Mouse (Mus musculus): Measurements from ENCODE around the gene Tmem131. TPM values are rescaled to one million over a fixed set of nuclear protein-coding genes. Genes with fewer than 3 reads are reported as not detected.
"Not testable (repeated sequence)": the region's sequence is repeated elsewhere in the genome, so short reads cannot be mapped to it uniquely, and the experiment has no call there.

Tmem131 gene
- polyA plus RNA-seq, 1 experiment from 2014 or later: 13.3 TPM

DNA sequence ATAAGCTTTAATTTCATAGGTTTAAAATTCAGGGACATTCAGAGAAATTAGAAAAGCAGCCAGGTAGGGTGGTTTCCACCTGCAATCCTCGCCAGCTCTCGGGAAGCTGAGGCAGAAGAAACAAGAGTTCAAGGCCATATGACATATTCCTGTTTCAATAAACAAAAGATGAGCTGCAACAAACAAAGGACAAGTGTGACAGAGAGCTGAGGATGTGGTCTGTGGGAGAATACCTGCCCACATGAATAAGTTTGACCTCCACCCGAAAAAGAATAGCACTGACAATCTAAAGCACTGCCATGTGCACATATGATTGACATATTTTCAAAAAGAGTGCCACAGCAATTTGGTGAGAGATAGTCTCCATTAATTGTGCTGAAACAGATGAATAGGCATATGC lies 31.9 kb downstream of the Tmem131 start:
- no peaks in the 10 kb centered on the region for H3K9me3 ChIP-seq
- no peak for ATAC-seq (ENCODE audit: insufficient number of reproducible peaks, low FRiP score, low TSS enrichment, low read depth)
- H3K4me1 ChIP-seq: peaks cover 10% of the 10 kb centered on the region
- H3K9ac ChIP-seq: no peak overlapping the region
- no peak overlapping the region for H3K4me2 ChIP-seq
- H3K27ac ChIP-seq: no peak overlapping the region
- WGBS: 87% methylated on average over 3 of the region's 3 CpGs
- H3K4me3 ChIP-seq: no peak overlapping the region
- 0 out of 2 replicates have a peak, but pooled peaks cover 4% of the 10 kb centered on the region for H3K36me3 ChIP-seq
- no peaks in the 10 kb centered on the region for H3K27me3 ChIP-seq

- no peak overlapping the region for H3K9ac ChIP-seq
- H3K9me3 ChIP-seq: no peaks in the 10 kb centered on the region
- no peak overlapping the region for H3K4me2 ChIP-seq
- H3K27me3 ChIP-seq: no peaks in the 10 kb centered on the region
- WGBS: 71% methylated on average over 5 of the region's 5 CpGs
- H3K4me1 ChIP-seq: peaks cover 7% of the 10 kb centered on the region
- no peak overlapping the region for H3K4me3 ChIP-seq
- 0 out of 2 replicates have a peak, but pooled peaks cover 4% of the 10 kb centered on the region for H3K36me3 ChIP-seq
- no peak overlapping the region for H3K27ac ChIP-seq
- no peak for ATAC-seq (ENCODE audit: insufficient number of reproducible peaks, low FRiP score, low TSS enrichment, low read depth)
Observed at GRCm38 (mm10) chr1:36910397-36910796, 33.1 kb downstream of the Tmem131 start.

- not testable (repeated sequence) for H3K36me3 ChIP-seq; H3K4me2 ChIP-seq; H3K4me3 ChIP-seq; H3K9ac ChIP-seq; H3K27me3 ChIP-seq; ATAC-seq (ENCODE audit: insufficient number of reproducible peaks, low FRiP score, low TSS enrichment, low read depth); H3K4me1 ChIP-seq; H3K9me3 ChIP-seq; H3K27ac ChIP-seq
- 73% methylated on average over 7 of the region's 7 CpGs for WGBS
Observed at GRCm38 (mm10) chr1:36909965-36910364, 33.5 kb downstream of the Tmem131 start.

- no peaks in the 10 kb centered on the region for H3K9me3 ChIP-seq
- WGBS: 86% methylated on average over 3 of the region's 3 CpGs
- ATAC-seq (ENCODE audit: insufficient number of reproducible peaks, low FRiP score, low TSS enrichment, low read depth): no peak
Observed at GRCm38 (mm10) chr1:36905216-36905615, 38.2 kb downstream of the Tmem131 start.

DNA sequence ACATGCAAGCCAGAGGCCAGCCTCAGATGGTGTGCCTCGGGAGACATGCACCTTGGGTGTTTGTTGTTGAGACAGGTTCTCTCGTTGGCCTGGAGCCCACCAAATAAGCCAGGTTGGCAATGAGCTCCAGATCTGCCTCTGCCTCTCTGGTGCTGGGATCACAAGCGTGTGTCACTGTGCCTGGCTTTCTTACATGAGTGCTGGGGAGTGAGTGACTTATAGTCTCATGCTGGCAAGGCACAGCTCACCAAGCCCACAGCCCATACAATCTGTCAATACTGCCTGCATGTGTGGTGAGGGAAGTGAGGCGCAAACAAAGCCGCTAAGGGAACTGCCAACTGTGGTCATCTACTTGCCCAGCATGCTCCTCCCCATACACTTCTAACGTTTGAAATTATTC lies 39.0 kb downstream of the Tmem131 start:
- Histone ChIP-seq H3K9me3 (no peaks in the 10 kb centered on the region), H3K4me1 (peaks cover 6% of the 10 kb centered on the region; the same call in 1 of the 2 replicates), H3K9ac (no peak overlapping the region), H3K27me3 (no peaks in the 10 kb centered on the region), H3K27ac (peak overlapping the region; percentile 50; the same call in 1 of the 2 replicates), H3K4me3 (no peak overlapping the region), H3K4me2 (no peak overlapping the region), H3K36me3 (0 out of 2 replicates have a peak, but pooled peaks cover 4% of the 10 kb centered on the region)
- WGBS: 56% methylated on average over 6 of the region's 6 CpGs
- ATAC-seq (ENCODE audit: insufficient number of reproducible peaks, low FRiP score, low TSS enrichment, low read depth): no peak

More at GRCm38 (mm10) chr1:36905216-36905615, 38.2 kb downstream of the Tmem131 start:
- Histone ChIP-seq H3K4me1 (peaks cover 6% of the 10 kb centered on the region; the same call in 1 of the 2 replicates), H3K27ac (no peak overlapping the region), H3K36me3 (0 out of 2 replicates have a peak, but pooled peaks cover 4% of the 10 kb centered on the region), H3K4me2 (no peak overlapping the region), H3K27me3 (no peaks in the 10 kb centered on the region), H3K9ac (no peak overlapping the region), H3K4me3 (no peak overlapping the region)

- peaks cover 6% of the 10 kb centered on the region; the same call in 1 of the 2 replicates for H3K4me1 ChIP-seq
- H3K36me3 ChIP-seq: 0 out of 2 replicates have a peak, but pooled peaks cover 4% of the 10 kb centered on the region
- no peaks in the 10 kb centered on the region for H3K27me3 ChIP-seq
- no peak overlapping the region for H3K4me2 ChIP-seq
- WGBS: 45% methylated on average over 3 of the region's 3 CpGs
- no peak for ATAC-seq (ENCODE audit: insufficient number of reproducible peaks, low FRiP score, low TSS enrichment, low read depth)
- H3K9ac ChIP-seq: no peak overlapping the region
- H3K27ac ChIP-seq: no peak overlapping the region
- H3K9me3 ChIP-seq: no peaks in the 10 kb centered on the region
- H3K4me3 ChIP-seq: no peak overlapping the region
Observed at GRCm38 (mm10) chr1:36904084-36904451, 39.4 kb downstream of the Tmem131 start.

DNA sequence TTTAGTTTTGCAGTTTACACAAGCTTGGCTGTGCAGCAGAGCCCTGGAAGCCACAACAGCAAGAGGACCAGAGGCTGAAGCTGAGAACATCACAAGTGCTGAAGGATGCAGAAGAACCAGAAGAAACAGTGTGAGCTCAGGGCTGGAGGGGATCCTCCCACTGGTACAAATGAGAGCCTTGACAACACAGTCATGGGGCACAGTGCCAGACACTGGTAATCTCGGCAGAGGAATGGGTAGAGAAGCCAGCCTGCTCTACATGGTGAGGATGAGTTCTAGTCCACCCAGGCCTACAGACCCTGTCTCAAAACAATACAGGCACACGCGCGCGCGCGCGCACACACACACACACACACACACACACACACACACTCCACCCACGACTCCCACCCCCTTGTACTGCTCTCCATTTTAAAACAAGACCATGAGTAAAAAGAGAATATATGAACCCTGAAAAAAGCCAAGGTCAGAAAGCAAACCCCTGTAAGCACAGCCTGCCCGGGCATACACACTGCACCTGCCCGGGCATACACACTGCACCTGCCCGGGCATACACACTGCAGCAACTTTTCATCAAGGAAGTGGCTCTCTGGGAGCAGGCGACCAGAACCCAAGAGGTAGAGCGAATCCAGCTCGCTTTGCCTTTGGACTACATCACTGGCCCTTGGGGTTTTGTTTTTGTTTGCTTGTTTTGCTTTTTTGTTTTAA lies 39.9 kb downstream of the Tmem131 start:
- Histone ChIP-seq H3K27ac (no peak overlapping the region), H3K36me3 (0 out of 2 replicates have a peak, but pooled peaks cover 4% of the 10 kb centered on the region), H3K27me3 (no peaks in the 10 kb centered on the region), H3K4me2 (no peak overlapping the region), H3K9me3 (no peaks in the 10 kb centered on the region), H3K4me3 (no peak overlapping the region), H3K4me1 (peaks cover 6% of the 10 kb centered on the region; the same call in 1 of the 2 replicates), H3K9ac (no peak overlapping the region)
- ATAC-seq (ENCODE audit: insufficient number of reproducible peaks, low FRiP score, low TSS enrichment, low read depth): no peak
- 94% methylated on average over 15 of the region's 15 CpGs for WGBS

GRCm38 (mm10) chr1:36902533-36903315 lies 40.7 kb downstream of the Tmem131 start:
- H3K4me1 ChIP-seq: peaks cover 6% of the 10 kb centered on the region; the same call in 1 of the 2 replicates
- no peak overlapping the region for H3K4me3 ChIP-seq
- no peak overlapping the region for H3K27ac ChIP-seq
- 84% methylated on average over 11 of the region's 11 CpGs for WGBS
- no peak overlapping the region for H3K4me2 ChIP-seq
- H3K9ac ChIP-seq: no peak overlapping the region
- no peaks in the 10 kb centered on the region for H3K9me3 ChIP-seq
- H3K36me3 ChIP-seq: 0 out of 2 replicates have a peak, but pooled peaks cover 4% of the 10 kb centered on the region
- no peak for ATAC-seq (ENCODE audit: insufficient number of reproducible peaks, low FRiP score, low TSS enrichment, low read depth)
- no peaks in the 10 kb centered on the region for H3K27me3 ChIP-seq

GRCm38 (mm10) chr1:36899622-36900021 lies 43.8 kb downstream of the Tmem131 start:
- H3K27me3 ChIP-seq: no peaks in the 10 kb centered on the region
- 74% methylated on average over 2 of the region's 2 CpGs for WGBS
- ATAC-seq (ENCODE audit: insufficient number of reproducible peaks, low FRiP score, low TSS enrichment, low read depth): no peak

DNA sequence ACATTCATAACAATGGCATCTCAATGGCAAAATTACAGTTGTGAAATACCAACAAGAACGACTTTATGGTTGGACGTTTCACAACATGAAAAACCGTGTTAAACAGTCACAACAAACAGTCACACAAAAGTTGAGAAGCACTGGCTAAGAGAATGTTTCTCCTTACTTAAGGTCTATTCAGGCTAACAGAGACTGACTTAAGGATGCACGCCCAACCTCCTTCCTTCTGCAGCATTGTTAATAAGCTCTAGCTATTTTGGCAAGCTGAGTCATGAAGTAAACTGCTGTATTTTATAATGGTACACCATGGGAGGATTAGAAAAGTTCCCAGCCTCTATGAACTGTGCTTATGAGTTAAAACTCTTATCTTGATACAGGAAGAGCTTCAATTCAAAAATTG lies 47.0 kb downstream of the Tmem131 start:
- H3K9ac ChIP-seq: no peak overlapping the region
- no peak overlapping the region for H3K27ac ChIP-seq
- 84% methylated on average over 4 of the region's 4 CpGs for WGBS
- H3K4me3 ChIP-seq: no peak overlapping the region
- no peaks in the 10 kb centered on the region for H3K4me1 ChIP-seq
- no peak for ATAC-seq (ENCODE audit: insufficient number of reproducible peaks, low FRiP score, low TSS enrichment, low read depth)
- no peaks in the 10 kb centered on the region for H3K9me3 ChIP-seq
- no peak overlapping the region for H3K4me2 ChIP-seq
- no peaks in the 10 kb centered on the region for H3K36me3 ChIP-seq
- H3K27me3 ChIP-seq: no peaks in the 10 kb centered on the region

More at GRCm38 (mm10) chr1:36899622-36900021, 43.8 kb downstream of the Tmem131 start:
- peaks cover 5% of the 10 kb centered on the region; the same call in 1 of the 2 replicates for H3K4me1 ChIP-seq
- no peaks in the 10 kb centered on the region for H3K9me3 ChIP-seq
- H3K4me3 ChIP-seq: no peak overlapping the region
- H3K36me3 ChIP-seq: no peaks in the 10 kb centered on the region
- H3K9ac ChIP-seq: no peak overlapping the region
- H3K27ac ChIP-seq: no peak overlapping the region
- no peak overlapping the region for H3K4me2 ChIP-seq

- H3K27me3 ChIP-seq: no peaks in the 10 kb centered on the region
- 79% methylated on average over 3 of the region's 3 CpGs for WGBS
- ATAC-seq (ENCODE audit: insufficient number of reproducible peaks, low FRiP score, low TSS enrichment, low read depth): no peak
Observed at GRCm38 (mm10) chr1:36895452-36895851, 48.0 kb downstream of the Tmem131 start.

DNA sequence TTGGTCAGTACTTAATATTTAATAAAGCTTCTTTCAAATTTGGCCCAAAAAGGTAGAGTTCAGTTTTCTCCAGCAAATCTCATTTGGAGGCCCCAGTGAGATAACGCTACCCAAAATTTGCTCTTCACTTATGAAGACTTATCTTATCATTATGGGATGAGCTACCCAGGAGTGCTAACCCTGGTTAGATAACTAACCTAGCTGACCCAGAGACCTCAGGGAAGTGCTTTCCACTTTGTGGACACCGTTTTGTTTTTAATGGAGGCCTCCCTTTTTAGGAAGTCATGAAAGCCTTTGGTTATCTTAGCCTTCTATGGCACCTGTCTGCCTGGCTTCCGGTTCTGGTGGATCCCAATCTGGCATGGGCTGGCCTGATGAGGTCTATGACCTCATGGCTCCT lies 49.3 kb downstream of the Tmem131 start:
- Histone ChIP-seq H3K4me2 (no peak overlapping the region), H3K4me3 (no peak overlapping the region), H3K4me1 (no peaks in the 10 kb centered on the region), H3K9me3 (no peaks in the 10 kb centered on the region), H3K27ac (no peak overlapping the region), H3K9ac (no peak overlapping the region), H3K27me3 (no peaks in the 10 kb centered on the region), H3K36me3 (0 out of 2 replicates have a peak, but pooled peaks cover 2% of the 10 kb centered on the region)
- no peak for ATAC-seq (ENCODE audit: insufficient number of reproducible peaks, low FRiP score, low TSS enrichment, low read depth)
- 89% methylated on average over 3 of the region's 3 CpGs for WGBS

More at GRCm38 (mm10) chr1:36895452-36895851, 48.0 kb downstream of the Tmem131 start:
- Histone ChIP-seq H3K9ac (no peak overlapping the region), H3K9me3 (no peaks in the 10 kb centered on the region), H3K4me1 (no peaks in the 10 kb centered on the region), H3K4me2 (no peak overlapping the region), H3K36me3 (no peaks in the 10 kb centered on the region), H3K27ac (no peak overlapping the region), H3K4me3 (no peak overlapping the region)
